Mouse (Mus musculus) thymus, adult 18-20 months (tissue): ENCODE data around the gene Troap.

Experiments
- DNase-seq, 2 experiments: peaks; one replicate each; pipeline ENCODE4 v3.0.0; 2022; ENCODE audit warnings: mixed read lengths in 2 of 2

Gene Troap

DNA sequence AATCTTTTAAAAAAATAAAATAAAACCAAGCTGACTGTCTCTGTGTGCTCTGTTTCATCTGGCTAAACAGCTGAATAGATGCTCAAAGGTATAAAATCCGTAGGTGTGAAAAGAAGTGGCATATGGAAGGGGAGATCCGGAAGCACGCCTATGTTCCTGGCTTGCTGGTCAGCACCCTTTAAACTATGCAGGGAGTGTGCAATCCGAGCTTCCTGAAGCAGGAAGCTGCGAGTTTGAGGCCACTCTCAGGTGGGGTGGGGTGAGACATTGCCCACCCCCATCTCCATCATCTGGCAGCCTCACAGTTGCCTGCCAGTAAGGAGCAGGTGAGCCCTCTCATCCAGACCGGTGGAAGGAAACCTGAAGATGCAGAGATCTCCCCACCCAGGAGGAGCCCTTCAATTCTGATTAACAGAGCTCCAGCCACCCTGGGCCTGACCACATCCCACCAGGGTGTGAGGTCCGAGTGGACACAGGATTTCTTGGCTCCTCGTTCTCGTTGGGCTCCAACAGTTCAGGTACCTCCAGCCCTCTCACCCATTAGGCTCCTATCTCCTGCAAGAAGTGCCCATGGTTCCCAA is at the start of gene Troap:
TSS of gene Troap (plus strand) at position 557 of the 581 bp plus-strand sequence.
- DNase-seq: no peak

DNA sequence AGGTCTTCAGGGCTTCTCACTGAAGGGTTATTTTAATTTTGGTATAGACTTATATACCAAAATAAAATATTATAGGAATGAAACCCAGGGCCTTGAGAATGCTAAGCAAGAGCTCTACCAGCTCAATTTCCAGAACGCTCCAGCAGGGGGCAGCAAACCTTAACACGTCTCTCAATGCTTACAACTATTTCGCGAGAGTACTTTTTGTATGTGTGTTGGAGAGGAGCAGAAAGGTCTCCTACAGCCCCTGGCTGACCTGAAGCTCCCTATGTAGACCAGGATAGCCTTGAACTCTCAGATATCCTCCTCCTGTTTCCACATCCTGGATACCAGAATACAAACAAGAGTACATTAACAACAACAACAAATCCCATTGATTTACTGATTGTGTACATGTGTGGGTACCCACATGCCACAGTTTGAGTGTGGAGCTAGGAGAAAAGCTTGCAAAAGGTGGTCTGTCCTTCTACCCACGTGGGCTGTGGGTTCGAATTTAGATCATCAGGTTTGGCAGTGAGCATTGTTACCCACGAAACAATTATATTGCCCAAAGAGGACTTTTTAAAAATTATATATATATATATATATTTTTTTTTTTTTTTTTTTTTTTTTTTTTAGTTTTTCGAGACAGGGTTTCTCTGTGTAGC is 49.6 kb upstream of the Troap start:
- DNase-seq: peak; percentile 36 to 42

DNA sequence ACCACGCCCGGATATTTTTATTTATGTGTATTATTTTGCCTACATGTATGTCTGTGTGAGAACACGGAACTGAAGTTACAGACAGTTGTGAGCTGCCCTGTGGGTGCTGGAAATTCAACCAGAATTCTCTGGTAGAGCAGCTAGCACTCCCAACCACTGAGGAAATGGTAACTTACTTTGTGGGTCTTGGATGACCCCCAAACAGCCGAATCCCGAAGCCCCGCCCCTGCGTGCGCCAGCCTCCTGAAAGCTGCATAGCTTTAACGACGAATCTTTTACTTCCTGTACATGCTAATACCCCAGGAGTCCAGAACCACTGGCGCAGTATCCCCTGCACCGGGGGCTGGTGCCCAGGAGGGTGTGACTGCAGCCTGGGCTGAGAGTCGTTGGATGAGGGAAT is 49.0 kb upstream of the Troap start:
- DNase-seq: no peak

DNA sequence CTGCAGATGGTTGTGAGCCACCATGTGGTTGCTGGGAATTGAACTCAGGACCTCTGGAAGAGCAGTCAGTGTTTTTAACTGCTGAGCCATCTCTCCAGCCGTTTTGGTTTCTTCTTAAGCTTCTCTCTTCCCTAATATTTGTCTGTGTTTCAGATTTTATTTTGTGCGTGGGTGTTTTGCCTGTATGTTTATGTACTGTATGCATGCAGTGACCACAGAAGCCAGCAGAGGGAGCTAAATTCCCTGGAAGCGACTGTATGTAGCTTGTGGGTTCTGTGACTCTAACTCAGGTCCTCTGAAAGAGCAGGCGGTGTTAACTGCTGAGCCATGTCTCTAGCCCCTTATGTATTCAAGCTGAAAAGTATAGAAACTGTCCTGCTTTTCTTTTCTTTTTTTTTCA is 48.1 kb upstream of the Troap start:
- no peak for DNase-seq

DNA sequence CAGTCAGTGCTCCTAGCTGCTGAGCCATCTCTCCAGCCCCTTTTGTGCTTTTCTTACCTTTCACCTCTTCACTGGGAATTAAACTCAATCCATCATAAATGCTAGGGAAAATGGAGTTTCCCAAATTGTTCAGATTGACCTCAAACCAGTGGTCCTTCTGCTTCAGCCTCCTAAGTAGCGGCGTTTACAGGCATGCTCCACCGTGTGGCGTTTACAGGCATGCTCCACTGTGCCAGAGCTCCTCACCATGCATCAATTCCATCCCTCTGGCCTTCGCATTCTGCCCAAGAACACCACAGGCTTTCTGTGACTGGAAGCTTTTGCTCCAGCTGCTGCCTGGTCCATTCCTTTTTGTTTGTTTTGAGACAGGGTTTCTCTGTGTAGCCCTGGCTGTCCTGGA is 47.3 kb upstream of the Troap start:
- no peak for DNase-seq

DNA sequence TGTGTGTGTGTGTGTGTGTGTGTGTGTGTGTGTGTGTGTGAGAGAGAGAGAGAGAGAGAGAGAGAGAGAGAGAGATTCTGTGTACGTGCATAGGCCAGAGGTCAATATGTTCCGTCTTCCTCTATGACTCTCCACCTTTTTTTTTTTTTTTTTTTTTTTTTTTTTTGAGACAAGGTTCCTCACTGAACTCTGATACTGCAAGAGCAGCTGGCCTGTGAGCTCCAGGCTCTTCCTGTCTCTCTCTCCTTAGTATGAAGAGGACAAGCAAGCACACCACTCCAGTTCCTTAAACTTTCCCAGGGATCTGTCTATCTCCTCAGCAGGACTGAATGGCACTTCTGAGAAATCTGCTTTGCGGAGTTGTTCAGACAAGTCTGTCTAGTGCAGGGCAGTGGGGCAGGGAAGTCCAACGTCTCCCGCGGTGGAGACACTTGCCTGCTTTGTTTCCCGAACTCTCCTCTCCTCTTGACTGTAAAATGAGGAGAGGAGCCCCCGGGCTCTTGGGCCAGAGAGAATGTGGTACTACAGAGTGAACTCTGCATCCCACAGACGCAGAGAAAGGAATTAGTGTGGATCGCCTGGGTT is 45.4 kb upstream of the Troap start:
- no peak for DNase-seq

DNA sequence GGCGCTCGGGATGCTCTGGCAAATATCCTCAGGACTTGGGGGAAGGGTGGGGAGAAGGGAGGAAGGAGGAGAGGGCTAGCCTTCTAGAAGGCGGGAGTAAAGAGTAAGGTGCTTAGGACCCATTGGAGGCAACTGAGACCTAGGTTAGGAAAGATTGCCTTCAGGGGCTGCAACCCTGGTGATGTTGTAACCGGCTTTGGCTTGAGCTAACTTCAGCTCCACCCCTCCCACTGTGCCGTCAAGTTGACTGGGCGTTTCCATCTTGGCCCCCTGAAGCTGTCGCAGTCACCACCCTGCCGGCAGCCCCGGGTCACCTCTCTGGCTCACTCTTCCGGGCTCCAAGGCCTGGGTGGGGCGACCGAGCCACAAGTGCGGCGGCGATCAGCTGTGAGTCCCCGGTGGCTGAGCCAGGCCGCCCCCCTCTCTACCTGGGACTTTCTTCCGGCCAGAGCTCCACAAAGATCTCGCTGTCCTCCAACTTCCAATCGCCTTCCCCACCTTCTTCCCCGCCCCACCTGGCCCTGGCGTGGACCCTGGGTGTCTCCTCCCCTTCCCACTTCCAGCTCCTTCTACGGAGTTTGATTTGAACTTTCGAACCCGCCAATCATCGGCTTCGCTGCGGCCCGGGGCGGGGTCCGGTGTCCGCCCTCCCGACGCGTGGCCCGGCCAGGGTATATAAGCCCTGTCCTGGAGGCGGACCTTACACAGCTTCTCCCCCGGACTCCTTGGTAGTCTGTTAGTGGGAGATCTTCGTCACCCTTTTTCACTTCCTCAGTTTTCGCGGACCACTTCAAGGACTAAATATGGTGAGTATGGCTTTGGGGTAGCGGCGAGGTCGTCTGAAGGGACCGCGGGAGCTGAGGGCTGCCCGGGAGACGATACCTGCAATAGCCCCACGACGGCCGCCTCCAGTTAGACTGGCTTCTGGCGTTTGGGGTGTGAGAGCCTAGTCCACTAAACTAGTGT is 44.5 kb upstream of the Troap start, which contains the start of gene Tuba1c:
TSS of gene Tuba1c (plus strand) at position 273 of the 966 bp plus-strand sequence.
- peak; percentile 82 to 88 for DNase-seq

DNA sequence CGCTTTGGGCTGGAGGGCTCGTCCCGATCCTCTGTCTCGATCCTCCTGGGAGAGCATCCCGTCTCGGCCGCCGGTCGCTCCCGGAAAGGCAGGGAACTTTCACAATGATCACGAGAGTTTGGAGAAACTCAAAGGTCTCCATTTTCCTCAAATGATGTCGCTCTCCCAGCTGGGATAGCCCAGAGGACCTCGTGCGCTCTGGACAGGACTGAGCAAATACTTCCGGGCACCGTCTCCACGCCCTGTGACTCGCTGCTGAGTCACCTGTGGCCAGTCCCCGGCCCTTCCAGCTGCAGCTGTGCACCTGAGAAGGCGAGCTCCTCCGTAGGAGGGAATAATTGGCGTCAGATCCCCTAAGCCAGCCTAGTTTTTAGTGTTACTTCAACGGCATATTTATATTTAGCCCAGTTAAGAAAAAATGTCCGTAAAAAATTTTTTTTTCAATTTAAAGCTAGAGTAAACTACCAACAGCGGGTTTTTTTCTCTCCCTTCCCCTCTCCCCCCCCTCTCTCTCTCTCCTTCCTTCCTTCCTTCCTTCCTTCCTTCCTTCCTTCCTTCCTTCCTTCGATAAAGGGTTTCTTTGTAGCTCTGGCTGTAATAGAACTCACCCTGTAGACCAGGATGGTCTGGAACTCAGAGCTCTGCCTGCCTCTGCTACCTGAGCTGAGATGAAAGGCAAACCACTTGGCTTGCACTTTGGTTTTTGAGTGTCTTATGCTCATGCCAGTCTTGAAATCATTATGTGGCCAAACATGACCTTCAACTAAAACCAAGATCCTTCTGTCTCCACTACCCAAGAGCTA is 43.6 kb upstream of the Troap start:
- DNase-seq: peak; percentile 19 to 23

DNA sequence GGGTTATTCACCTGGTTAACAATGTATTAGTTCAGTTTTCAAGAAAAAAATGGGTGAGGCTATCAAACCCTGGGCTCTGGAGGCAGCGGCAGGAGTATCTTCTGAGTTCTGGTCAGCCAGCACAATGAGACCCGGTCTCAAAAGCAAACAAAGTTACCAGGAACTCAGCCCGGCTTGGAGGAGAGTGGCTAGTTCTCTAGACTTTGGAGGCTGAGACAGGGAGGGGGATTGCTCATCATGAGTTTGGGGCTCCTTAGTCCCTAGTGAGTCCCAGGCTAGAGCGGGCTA is 43.0 kb upstream of the Troap start:
- no peak for DNase-seq

DNA sequence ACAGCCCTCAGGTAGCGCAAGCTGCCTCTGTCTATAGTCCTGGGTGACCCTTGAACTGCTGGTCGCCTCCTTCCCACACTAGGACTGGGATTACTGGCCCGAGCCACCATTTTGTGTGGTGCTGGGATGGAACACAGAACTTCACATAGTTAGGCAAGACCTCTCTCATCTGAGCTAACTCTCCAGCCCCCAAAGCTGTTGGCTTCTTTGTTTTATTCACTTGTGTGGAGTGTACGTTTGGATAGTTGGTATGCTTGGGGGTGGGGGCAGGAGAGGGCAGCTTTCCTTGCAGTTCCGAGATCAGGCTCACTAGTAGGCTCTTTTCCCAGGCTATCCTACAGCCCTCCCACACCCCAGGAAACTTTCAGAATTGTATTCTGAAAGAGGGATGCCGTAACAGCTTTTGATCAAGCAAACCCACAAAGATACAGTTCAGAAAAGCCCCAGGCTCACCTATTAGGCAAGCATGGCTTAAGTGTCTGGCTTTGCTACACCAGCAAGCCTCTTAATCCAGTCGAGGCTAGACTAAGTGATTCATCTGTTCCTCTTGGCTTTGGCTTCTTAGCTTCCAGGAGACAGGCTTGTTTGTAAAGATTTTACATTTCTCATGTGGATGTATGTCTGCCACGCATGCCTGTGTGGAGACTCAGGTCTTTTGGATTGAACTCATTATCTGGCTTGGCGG is 42.2 kb upstream of the Troap start:
- DNase-seq: no peak

DNA sequence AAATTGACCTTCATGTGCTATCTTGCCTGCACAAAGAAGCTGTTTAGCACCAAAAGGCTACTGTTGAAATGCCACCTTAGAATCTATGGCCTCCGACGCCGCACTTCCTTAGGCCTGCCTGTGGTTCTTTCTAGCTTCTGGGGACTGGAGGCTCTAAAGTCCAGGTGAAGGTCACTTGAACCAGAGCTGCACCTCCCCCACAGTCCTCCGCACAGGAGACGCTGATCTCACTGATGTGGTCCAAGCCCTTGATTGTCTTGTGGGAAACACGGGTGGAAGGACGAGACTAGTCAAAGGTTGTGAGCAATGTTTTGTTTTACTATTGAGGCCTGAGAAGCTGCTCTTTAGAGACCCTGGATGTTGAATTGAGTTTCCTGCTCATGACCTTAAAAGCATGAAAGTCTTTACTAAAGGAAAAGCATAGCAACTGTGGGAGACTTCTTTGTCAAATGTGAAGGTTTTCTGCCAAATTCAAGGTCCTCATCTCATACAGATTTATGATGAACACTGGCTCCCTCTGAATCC is 41.6 kb upstream of the Troap start:
- DNase-seq: no peak

DNA sequence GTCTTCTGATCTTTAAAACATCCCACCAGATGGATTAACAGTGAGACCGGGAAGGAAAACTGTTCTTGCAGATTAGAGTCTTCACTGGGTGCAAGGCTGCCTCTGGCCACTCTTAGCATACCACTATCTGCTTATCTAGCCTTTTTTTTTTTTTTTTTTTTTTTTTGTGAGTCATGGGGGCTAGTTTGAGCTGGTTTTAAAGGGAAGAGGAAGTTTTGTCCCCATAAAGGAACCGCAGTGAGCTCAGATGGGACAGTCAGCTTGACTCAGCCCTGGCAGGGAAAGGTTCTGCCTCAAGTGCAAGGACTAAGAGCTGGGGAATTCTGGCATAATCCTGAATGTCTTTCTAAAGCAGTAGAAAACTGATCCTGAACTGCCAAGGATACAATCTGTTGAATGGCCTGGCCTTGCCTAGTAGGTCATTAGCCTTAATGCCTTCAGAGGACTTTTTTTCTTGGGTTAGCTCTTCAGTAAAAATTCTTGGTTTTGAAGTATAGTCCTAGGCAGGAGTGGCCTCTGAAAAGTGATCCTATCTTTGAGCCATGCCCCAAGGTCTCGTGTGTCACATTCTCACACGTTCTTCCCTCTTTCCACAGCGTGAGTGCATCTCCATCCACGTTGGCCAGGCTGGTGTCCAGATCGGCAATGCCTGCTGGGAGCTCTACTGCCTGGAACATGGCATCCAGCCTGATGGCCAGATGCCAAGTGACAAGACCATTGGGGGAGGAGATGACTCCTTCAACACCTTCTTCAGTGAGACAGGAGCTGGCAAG is 40.7 kb upstream of the Troap start:
- no peak for DNase-seq

DNA sequence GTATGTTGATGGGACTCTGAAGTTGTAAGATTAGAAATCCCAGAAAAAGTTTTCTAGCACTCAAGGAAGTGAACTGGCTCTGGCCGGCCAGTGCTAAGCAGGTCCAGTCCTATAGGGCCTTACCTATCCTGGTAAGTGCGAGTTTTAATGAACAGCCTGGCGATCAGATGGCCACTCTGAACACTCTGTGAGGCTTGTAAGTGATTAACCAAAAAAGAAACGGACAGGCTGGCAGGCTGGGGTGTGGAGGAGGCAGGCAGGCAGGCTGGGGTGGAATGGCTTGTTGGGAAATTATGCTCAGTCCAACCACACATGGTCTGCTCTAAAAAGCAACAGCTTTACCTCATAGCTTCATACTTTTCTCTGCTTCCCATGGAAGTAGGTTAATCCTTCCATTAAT is 38.9 kb upstream of the Troap start:
- no peak for DNase-seq

DNA sequence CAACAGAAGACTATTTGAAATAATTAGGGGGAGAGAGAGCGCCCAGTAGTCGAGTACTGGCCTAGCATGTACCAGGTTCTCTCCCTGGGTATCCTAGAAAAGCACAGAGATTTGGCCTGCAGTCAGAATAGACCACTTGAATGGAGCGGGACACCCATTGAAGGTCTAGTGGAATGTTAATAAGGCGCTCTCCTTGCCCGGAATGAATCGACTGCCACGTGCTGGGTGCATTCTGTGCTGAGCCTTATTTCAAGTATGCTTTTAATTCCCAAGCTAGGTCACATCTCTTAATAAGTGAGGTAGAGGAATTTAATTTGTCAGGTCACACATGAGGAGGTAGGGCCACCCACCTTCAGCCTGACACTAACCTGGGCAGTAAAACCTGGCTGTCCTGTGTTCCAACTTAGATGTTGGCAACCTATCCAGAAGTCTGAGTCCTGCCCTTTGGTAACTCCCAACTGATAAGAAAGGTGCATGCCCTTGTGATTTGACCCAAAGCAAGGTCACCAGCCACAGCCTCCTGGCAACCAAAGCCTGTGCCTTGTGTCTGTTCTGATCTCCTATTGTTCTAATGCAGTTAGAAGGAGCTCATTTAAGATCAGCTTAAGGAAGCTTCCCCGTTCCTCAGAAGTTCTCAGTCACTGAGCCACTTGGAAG is 38.0 kb upstream of the Troap start:
- DNase-seq: no peak

DNA sequence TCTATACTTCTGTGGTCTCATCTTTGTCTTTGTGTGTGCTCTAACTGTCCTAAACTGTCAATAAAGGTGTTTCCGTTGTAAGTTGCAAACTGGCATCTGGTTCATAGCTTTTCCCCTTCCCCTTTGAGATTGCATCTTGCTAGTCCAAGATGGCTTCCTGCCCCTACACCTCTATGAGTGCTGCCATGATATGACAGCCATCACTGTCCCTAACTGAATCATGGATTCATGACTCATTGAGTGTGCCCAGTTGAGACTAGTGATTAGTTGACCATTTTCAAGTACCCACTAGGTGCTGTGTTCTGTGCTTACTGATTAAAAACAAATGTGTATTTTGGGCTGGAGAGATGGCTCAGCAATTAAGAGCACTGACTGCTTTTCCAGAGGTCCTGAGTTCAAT is 36.4 kb upstream of the Troap start:
- no peak for DNase-seq

DNA sequence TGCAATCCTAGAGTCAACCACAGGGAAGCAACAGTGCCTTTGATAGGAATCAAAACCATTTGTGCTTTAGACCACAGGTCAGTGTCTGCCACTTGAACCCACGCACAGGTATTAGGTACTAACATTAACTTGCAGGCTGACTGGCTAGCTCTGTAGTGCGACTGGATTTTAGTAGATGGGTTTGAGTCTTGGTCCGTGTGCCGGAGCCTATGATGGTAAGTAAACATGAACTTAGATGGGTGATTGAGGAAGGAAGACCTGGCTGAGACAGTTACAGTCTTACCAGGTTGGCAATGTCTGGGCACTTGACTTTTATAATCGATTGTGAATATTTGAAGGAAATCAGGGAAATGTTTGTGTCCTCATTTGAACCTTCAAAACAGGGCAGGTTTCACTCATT is 35.6 kb upstream of the Troap start:
- no peak for DNase-seq

DNA sequence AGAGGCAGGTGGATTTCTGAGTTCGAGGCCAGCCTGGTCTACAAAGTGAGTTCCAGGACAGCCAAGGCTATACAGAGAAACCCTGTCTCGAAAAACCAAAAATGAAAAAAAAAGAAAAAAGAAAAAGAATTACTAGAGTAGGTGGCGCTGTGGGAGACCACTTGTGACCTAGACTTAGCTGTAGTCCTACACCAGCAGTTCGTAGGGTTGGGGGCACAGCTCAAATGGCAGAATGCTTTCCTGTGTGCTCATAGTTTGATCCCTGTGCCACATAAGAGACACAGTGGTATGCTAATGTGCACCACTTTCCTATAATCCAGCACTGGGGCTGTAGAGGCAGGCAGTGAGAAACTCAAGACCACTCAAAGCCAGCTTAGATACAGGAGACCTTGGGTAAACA is 35.1 kb upstream of the Troap start:
- no peak for DNase-seq

DNA sequence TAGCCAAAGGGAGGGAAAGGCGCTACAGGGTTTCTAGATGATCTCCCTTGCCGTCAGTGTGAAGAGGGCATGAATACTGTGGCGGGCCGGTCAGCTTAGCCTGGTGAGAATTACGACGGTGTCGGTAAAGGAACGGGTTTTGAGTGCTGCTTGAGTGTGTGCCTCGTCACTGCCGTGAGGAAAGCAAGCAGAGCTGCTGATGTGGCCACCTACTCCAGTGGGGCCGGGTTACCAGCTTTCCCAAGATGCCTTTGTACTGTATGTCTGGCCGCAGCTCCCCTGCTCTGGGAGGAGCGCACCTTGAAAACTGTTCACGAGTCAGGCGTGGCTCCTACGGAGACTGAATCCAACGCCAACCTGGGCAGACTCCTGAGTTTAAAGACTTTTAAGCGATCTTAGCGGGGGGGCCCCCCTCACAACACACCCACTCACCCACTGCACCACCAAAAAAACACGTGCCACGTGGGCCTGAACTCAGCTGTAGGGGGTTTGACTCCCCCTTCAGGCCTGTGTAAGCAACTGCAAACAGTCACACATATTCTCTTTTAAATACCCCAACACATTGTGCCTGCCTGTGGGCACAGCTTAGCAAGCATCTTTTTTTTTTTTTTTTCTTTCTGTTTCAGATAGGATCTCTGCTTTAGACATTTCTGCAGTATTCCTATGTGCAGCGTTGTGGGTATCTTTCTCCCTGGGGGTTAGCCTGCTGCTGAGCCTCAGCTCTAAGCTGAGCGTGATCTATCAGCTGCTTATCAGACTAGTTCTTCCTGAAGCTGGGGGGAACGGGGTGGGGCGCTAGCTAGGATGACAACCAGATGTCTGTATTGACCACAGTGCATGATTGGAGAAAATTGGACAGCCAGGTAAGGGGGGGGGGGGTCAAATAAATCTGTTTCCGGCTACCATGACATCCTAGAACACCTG is 34.1 kb upstream of the Troap start:
- no peak for DNase-seq
